Mouse (Mus musculus) heart, adult 2 months (tissue): Measurements from ENCODE around the gene Pde4d.

Source experiments
- CTCF ChIP-seq: fragments of 200-600 bp; IDR thresholded peaks from 2 replicates; pipeline ENCODE4 v1.8.1; 2022; ENCODE audit warnings: antibody characterized with exemption, mild to moderate bottlenecking, moderate library complexity
- EP300 ChIP-seq: fragments of 200-500 bp; IDR thresholded peaks from 2 replicates; pipeline ENCODE4 v1.6.1; 2011; ENCODE audit warnings: low read depth, low read length, control low read depth; ENCODE audit not compliant: insufficient read depth
- POLR2A ChIP-seq: fragments of 200-500 bp; IDR thresholded peaks from 2 replicates; pipeline ENCODE4 v1.6.1; 2011; ENCODE audit warnings: mild to moderate bottlenecking, low read depth, low read length, control low read depth; ENCODE audit not compliant: insufficient read depth

DNA sequence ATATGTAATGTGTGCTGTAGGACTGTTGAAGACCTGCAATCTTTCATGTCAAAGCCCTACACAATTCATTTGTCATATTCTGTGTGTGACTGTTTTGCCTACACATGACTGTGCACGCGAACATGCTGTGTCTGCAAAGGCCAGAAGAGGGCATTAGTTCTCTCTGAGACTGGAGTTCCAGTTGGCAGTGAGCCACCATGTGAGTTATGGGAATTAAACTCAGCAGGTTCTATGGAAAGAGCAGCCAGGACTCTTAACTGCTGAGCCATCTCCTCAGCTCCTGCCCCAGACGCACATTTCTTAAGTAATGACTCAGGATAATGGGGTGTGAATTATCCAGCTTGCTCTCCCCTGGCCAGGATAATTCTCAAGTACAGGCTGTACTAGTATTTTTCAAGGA, 363.2 kb downstream of the Pde4d start:
- TF ChIP-seq CTCF: peak; percentile 40
- no peak for TF ChIP-seq POLR2A
- TF ChIP-seq EP300: no peak
